Mouse (Mus musculus) ES-Bruce4 (cell line): Measurements from ENCODE around the gene Rbl1.
A peak's percentile ranks its signal among the peaks of the same experiment; 100 is the strongest.

Experiments
- CTCF ChIP-seq: IDR thresholded peaks from one replicate; pipeline ENCODE4 v1.8.1; 2011; ENCODE audit warnings: low read depth, low read length
- EP300 ChIP-seq: IDR thresholded peaks from 2 replicates; pipeline ENCODE4 v1.6.1; 2011; ENCODE audit warnings: low read depth, low read length; ENCODE audit not compliant: insufficient read depth
- POLR2A ChIP-seq: IDR thresholded peaks from one replicate; pipeline ENCODE4 v1.8.1; 2011; ENCODE audit warnings: low read length; ENCODE audit not compliant: insufficient read depth

GRCm38 (mm10) chr2:157248111-157248510, 43.8 kb upstream of the Rbl1 start:
- TF ChIP-seq CTCF (no peak), POLR2A (no peak), EP300 (peak; percentile 91)
